Mouse (Mus musculus): ENCODE data around the gene Jarid2. TPM values are rescaled to one million over a fixed set of nuclear protein-coding genes. Genes with fewer than 3 reads are reported as not detected.

Gene Jarid2
- polyA plus RNA-seq, 1 experiment, result 3.9 TPM

- Histone ChIP-seq H3K4me3 (no peak overlapping the region), H3ac (ENCODE audit: control insufficient read depth, insufficient read length) (no peak overlapping the region), H3K79me2 (ENCODE audit: control insufficient read depth, insufficient read depth) (peaks cover 7% of the 10 kb centered on the region), H3K27me3 (ENCODE audit: control insufficient read depth, insufficient read depth, insufficient read length) (no peaks in the 10 kb centered on the region), H3K36me3 (ENCODE audit: control insufficient read depth, insufficient read depth) (peaks cover 9% of the 10 kb centered on the region), H3K4me2 (ENCODE audit: low read depth) (no peak overlapping the region)
- TF ChIP-seq TCF12 (IDR thresholded peaks at IDR 0.05; ENCODE audit: insufficient read depth, poor library complexity, severe bottlenecking) (no peak), REST (IDR thresholded peaks at IDR 0.05; ENCODE audit: insufficient read depth, insufficient read length) (no peak), USF1 (IDR thresholded peaks at IDR 0.05; ENCODE audit: low read depth) (no peak), SRF (IDR thresholded peaks at IDR 0.05; ENCODE audit: control insufficient read depth, insufficient read length, low read depth) (no peak), POLR2A (IDR thresholded peaks at IDR 0.05; ENCODE audit: insufficient read length, low read depth) (no peak), MYOG (IDR thresholded peaks at IDR 0.05; ENCODE audit: control insufficient read depth in 1 of 3, insufficient read depth in 1 of 3, insufficient read length in 2 of 3, low read depth in 2 of 3) (no peak), POLR2AphosphoS2 (IDR thresholded peaks at IDR 0.05; ENCODE audit: insufficient read length, low read depth) (no peak), MYOD1 (IDR thresholded peaks at IDR 0.05; ENCODE audit: control insufficient read depth in 1 of 3, insufficient read length in 2 of 3, low read depth in 2 of 3) (no peak), E2F4 (IDR thresholded peaks at IDR 0.05; ENCODE audit: insufficient read depth) (no peak), CEBPB (IDR thresholded peaks at IDR 0.05; ENCODE audit: insufficient read depth, poor library complexity, severe bottlenecking) (no peak), MAX (IDR thresholded peaks at IDR 0.05; ENCODE audit: low read depth) (no peak), TCF3 (IDR thresholded peaks at IDR 0.05; ENCODE audit: insufficient read length, low read depth) (no peak)
These were observed 223.3 kb downstream of the Jarid2 start for GRCm38 (mm10) chr13:44952393-44953086.

- TF ChIP-seq USF1 (IDR thresholded peaks at IDR 0.05; ENCODE audit: low read depth) (no peak), POLR2A (IDR thresholded peaks at IDR 0.05; ENCODE audit: insufficient read length, low read depth) (no peak), MAX (IDR thresholded peaks at IDR 0.05; ENCODE audit: low read depth) (no peak), TCF12 (IDR thresholded peaks at IDR 0.05; ENCODE audit: insufficient read depth, poor library complexity, severe bottlenecking) (no peak), MYOG (IDR thresholded peaks at IDR 0.05; ENCODE audit: control insufficient read depth in 1 of 3, insufficient read depth in 1 of 3, insufficient read length in 2 of 3, low read depth in 2 of 3) (no peak), CEBPB (IDR thresholded peaks at IDR 0.05; ENCODE audit: insufficient read depth, poor library complexity, severe bottlenecking) (no peak), REST (IDR thresholded peaks at IDR 0.05; ENCODE audit: insufficient read depth, insufficient read length) (no peak), TCF3 (IDR thresholded peaks at IDR 0.05; ENCODE audit: insufficient read length, low read depth) (no peak), POLR2AphosphoS2 (IDR thresholded peaks at IDR 0.05; ENCODE audit: insufficient read length, low read depth) (no peak), SRF (IDR thresholded peaks at IDR 0.05; ENCODE audit: control insufficient read depth, insufficient read length, low read depth) (no peak)
These were observed 224.4 kb downstream of the Jarid2 start for GRCm38 (mm10) chr13:44953546-44954231.

GRCm38 (mm10) chr13:44954232-44954568, 224.9 kb downstream of the Jarid2 start:
- no peaks in the 10 kb centered on the region for H3K27me3 ChIP-seq (ENCODE audit: control insufficient read depth, insufficient read depth, insufficient read length)
- H3ac ChIP-seq (ENCODE audit: control insufficient read depth, insufficient read length), result no peak overlapping the region
- peaks cover 7% of the 10 kb centered on the region for H3K79me2 ChIP-seq (ENCODE audit: control insufficient read depth, insufficient read depth)
- no peak overlapping the region for H3K4me3 ChIP-seq
- H3K4me2 ChIP-seq (ENCODE audit: low read depth), result no peak overlapping the region
- H3K36me3 ChIP-seq (ENCODE audit: control insufficient read depth, insufficient read depth), result peaks cover 15% of the 10 kb centered on the region
- TF ChIP-seq TCF3 (IDR thresholded peaks at IDR 0.05; ENCODE audit: insufficient read length, low read depth) (no peak), TCF12 (IDR thresholded peaks at IDR 0.05; ENCODE audit: insufficient read depth, poor library complexity, severe bottlenecking) (no peak), E2F4 (IDR thresholded peaks at IDR 0.05; ENCODE audit: insufficient read depth) (no peak), MAX (IDR thresholded peaks at IDR 0.05; ENCODE audit: low read depth) (no peak), MYOG (IDR thresholded peaks at IDR 0.05; ENCODE audit: control insufficient read depth in 1 of 3, insufficient read depth in 1 of 3, insufficient read length in 2 of 3, low read depth in 2 of 3) (no peak), USF1 (IDR thresholded peaks at IDR 0.05; ENCODE audit: low read depth) (no peak)

More at GRCm38 (mm10) chr13:44953546-44954231, 224.4 kb downstream of the Jarid2 start:
- Histone ChIP-seq H3K4me3 (no peak overlapping the region), H3K36me3 (ENCODE audit: control insufficient read depth, insufficient read depth) (peaks cover 15% of the 10 kb centered on the region), H3K4me2 (ENCODE audit: low read depth) (no peak overlapping the region), H3K79me2 (ENCODE audit: control insufficient read depth, insufficient read depth) (peaks cover 7% of the 10 kb centered on the region), H3K27me3 (ENCODE audit: control insufficient read depth, insufficient read depth, insufficient read length) (no peaks in the 10 kb centered on the region), H3ac (ENCODE audit: control insufficient read depth, insufficient read length) (no peak overlapping the region)

- peaks cover 17% of the 10 kb centered on the region for H3K36me3 ChIP-seq (ENCODE audit: control insufficient read depth, insufficient read depth)
- H3K4me2 ChIP-seq (ENCODE audit: low read depth), result no peak overlapping the region
- TF ChIP-seq CEBPB (IDR thresholded peaks at IDR 0.05; ENCODE audit: insufficient read depth, poor library complexity, severe bottlenecking) (no peak), MAX (IDR thresholded peaks at IDR 0.05; ENCODE audit: low read depth) (no peak), MYOG (IDR thresholded peaks at IDR 0.05; ENCODE audit: control insufficient read depth in 1 of 3, insufficient read depth in 1 of 3, insufficient read length in 2 of 3, low read depth in 2 of 3) (no peak), USF1 (IDR thresholded peaks at IDR 0.05; ENCODE audit: low read depth) (no peak), REST (IDR thresholded peaks at IDR 0.05; ENCODE audit: insufficient read depth, insufficient read length) (no peak), MYOD1 (IDR thresholded peaks at IDR 0.05; ENCODE audit: control insufficient read depth in 1 of 3, insufficient read length in 2 of 3, low read depth in 2 of 3) (no peak), SRF (IDR thresholded peaks at IDR 0.05; ENCODE audit: control insufficient read depth, insufficient read length, low read depth) (no peak), E2F4 (IDR thresholded peaks at IDR 0.05; ENCODE audit: insufficient read depth) (no peak)
- peaks cover 7% of the 10 kb centered on the region for H3K79me2 ChIP-seq (ENCODE audit: control insufficient read depth, insufficient read depth)
- H3K4me3 ChIP-seq, result no peak overlapping the region
- no peak overlapping the region for H3ac ChIP-seq (ENCODE audit: control insufficient read depth, insufficient read length)
- no peaks in the 10 kb centered on the region for H3K27me3 ChIP-seq (ENCODE audit: control insufficient read depth, insufficient read depth, insufficient read length)
These were observed 226.5 kb downstream of the Jarid2 start for GRCm38 (mm10) chr13:44955781-44956180.
